Mouse (Mus musculus): ENCODE results near the gene Lmx1a. TPM values are rescaled to one million over a fixed set of nuclear protein-coding genes. Genes with fewer than 3 reads are reported as not detected.

Lmx1a gene
- total RNA-seq, 2 experiments from 2014 or later, result not detected

- intact Hi-C loops (cut with DNase I), result no loop called here
- DNase-seq (ENCODE audit: low spot score), result no peak
Observed at GRCm38 (mm10) chr1:167692683-167693045, 3.6 kb downstream of the Lmx1a start.

GRCm38 (mm10) chr1:167693499-167694240, 4.6 kb downstream of the Lmx1a start:
- no peak for DNase-seq (ENCODE audit: low spot score)
- intact Hi-C loops (cut with DNase I), result no loop called here

DNA sequence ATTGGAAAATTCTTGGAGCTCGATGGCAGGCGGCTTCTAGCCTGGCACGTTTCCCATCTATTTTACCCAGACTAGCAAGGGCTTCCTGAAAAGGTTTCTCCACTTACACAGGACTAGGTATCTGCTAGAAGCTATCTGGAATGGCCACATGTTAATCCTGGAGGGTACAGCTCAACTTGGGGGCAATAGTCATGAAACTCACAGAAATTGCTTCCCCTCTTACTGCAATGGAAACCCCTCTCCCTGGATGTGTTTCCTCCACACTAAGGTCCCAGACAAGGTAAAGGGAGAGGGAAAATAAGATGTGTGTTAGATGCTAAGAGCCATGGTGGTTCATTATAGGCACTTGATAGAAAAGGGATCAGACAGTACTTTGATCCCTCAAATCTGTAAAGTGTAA, 5.7 kb downstream of the Lmx1a start:
- intact Hi-C loops (cut with DNase I), result no loop called here
- no peak for DNase-seq (ENCODE audit: low spot score)

GRCm38 (mm10) chr1:167695910-167696459, 6.9 kb downstream of the Lmx1a start:
- intact Hi-C loops (cut with DNase I), result no loop called here
- no peak for DNase-seq (ENCODE audit: low spot score)

DNA sequence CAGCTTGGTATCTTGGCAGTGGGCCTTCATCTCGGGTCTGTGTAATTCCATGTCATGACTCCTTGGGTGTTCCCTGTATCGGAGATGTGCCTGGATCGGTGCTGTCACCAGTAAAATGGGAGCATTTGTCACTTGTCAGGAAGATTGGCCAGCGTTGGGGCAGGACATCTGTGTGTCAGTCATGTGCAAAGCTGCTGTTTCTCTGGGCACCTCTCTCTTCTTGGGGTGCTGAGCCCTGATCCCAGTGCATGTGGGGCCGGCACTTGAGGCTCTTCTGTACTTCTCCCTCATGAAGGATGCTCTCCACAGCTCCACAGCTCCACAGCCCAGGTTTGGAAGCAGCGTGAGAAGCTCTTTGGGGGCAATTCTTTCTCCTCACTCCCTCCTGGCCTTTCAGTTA, 10.7 kb downstream of the Lmx1a start:
- DNase-seq (ENCODE audit: low spot score), result no peak
- intact Hi-C loops (cut with DNase I), result no loop called here

GRCm38 (mm10) chr1:167700221-167700620, 11.2 kb downstream of the Lmx1a start:
- intact Hi-C loops (cut with DNase I), result no loop called here
- no peak for DNase-seq (ENCODE audit: low spot score)

- DNase-seq (ENCODE audit: low spot score), result no peak
- intact Hi-C loops (cut with DNase I), result no loop called here
Observed at GRCm38 (mm10) chr1:167705527-167705926, 16.5 kb downstream of the Lmx1a start.

DNA sequence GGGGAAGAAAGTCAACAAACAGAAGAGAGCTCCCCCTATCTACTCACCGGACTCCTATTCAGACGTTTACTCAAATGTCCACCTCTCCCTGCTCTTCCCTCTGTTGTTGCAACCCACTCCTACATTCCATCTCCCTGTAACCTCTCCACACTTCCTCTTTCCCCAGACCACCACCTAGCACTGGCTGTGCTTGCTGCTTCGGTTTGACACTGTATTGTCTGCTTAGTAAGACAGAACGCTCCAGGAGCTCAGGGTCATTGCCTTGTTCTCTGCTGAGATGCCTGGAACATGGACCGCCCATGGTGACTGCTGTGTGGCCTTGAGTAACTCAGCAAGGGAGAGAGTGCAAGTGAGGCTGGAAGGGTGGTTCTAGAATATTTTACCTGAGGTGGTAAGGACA, 19.7 kb downstream of the Lmx1a start:
- DNase-seq (ENCODE audit: low spot score), result no peak
- intact Hi-C loops (cut with DNase I), result no loop called here

DNA sequence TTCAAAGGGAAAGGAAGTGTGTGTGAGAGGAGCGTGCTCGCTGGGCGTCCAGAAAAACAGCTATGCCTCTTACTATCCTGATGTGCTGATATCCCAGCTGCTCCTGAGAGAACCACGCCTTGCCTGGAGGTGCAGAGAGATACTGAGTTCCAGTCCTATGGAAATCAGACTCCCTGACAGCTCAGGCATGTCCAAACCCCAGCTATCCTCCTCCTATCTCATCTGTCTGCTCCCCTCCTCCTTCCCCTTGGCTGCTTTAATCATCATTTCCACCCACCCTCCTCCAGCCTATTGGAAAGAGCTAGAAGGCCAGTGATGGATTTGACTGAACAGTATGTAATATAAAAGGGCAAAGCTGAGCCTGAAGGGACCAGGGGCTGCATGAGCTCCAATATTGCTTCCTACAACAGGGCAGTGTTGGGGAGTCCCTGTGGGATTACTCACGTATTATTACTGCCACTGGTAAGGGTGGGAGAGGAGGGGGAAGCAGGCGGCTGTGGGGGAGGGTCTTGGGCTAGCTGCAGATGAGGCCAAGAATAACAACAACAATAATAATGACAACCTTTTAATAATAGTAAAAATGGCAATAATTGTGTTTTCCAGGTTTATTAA, 26.8 kb downstream of the Lmx1a start:
- DNase-seq (ENCODE audit: low spot score), result no peak
- intact Hi-C loops (cut with DNase I), result no loop called here

GRCm38 (mm10) chr1:167734471-167734870, 45.4 kb downstream of the Lmx1a start:
- DNase-seq (ENCODE audit: low spot score), result no peak
- intact Hi-C loops (cut with DNase I), result no loop called here

DNA sequence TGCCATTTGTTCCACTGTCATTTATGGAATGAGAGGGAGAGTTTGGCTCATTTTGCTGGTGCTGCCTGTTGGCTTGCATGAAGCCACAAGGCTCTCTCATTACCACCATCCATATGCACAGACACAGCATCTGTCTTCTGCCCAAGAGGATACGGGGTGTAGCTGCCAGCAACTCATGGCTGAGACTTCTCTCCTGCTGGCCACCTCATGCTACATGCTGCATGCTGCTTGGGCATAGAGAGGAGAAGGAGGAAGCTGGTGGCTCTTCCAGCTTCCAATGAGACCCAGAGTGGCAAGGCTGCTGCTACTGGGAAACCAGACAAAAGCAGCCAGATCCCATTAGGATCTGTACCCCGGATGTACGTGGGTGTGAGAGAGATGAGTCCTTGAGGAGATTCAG, 47.8 kb downstream of the Lmx1a start:
- DNase-seq (ENCODE audit: low spot score), result no peak

DNA sequence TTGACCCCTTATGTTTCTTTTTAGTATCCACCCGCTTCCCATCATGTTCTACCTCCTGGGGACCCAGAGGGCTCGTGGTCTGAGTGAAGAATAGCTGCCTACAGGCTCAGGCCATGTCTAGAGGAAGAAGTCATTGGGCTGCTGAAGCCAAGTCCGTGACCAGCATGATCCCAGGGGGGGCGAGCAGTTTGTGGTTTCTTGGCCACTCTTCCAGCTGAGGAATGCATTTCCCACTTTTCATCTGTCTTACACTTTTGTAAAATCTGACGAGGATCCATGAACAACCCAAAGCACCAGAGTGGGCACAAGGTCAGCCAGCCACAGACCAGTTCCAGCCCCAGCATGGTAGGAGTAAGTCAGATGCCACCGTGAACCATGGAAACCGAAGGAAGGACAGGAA, 50.2 kb downstream of the Lmx1a start:
- DNase-seq (ENCODE audit: low spot score), result no peak

More for the DNA sequence above, 47.8 kb downstream of the Lmx1a start:
- intact Hi-C loops (cut with DNase I), result no loop called here

GRCm38 (mm10) chr1:167746676-167747075, 57.6 kb downstream of the Lmx1a start:
- intact Hi-C loops (cut with DNase I), result no loop called here
- no peak for DNase-seq (ENCODE audit: low spot score)

More for the DNA sequence above, 50.2 kb downstream of the Lmx1a start:
- intact Hi-C loops (cut with DNase I), result no loop called here

DNA sequence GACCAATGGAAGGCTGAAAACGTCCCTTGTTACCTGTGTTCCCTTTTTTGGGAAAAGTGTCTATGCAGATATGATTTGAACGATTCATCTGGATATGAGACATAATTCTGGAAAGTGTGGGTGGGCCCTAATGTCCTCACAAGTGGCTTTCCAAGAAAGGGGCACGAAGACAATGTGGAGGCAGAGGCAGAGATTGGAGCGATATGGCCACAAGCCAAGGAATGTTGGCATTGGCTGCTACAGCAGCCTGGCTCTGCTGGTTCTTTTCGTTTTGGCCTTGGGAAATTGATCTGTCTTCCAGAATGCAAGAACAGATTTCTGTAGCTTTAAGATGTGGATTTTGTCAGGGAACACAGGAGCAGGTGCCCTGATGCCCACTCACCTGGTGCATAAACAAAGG, 63.6 kb downstream of the Lmx1a start:
- no peak for DNase-seq (ENCODE audit: low spot score)
- intact Hi-C loops (cut with DNase I), result no loop called here

GRCm38 (mm10) chr1:167754085-167754484, 65.0 kb downstream of the Lmx1a start:
- intact Hi-C loops (cut with DNase I), result no loop called here
- DNase-seq (ENCODE audit: low spot score), result no peak

DNA sequence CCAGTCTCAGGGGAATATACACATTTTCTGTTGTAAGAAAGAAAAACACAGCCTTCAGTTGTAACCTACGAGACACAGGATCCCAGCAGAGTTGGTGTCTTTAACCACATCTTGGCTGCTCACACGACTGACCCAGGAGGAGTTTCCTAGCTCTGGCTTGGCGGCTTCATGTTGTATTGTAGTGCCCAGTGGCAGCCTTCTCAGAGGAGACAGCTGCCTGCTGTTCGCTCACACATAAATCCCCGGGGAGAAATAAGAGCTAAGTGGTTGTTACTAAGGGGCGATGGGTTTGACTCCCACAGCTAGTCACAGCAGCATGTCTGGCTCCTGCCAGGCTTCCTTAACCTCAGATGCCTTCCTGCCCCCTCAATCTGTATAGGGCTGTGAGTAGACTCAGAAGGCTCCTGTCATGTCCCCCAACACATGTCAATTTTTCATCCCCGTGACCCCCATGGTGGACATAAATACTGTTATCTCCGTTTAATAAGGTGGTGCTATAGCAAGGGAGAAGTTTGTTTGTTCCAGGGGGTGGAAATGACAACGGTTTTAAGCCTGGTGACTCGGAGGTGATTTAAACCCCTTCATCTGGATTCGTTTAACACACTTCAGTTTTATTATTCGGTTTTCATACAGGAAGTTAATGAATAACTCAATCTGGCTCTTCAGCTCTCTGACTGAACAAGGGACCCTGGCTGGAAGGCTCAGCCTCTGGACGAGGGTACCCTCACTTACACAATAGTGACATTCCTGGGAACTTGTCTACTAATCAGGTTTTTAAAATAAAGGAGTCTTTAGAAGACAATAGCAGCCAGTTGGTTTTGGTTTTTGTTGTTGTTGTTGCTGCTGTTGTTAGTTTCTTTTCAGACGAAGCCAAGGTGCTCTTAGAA, 65.8 kb downstream of the Lmx1a start:
- no peak for DNase-seq (ENCODE audit: low spot score)
- intact Hi-C loops (cut with DNase I), result no loop called here

GRCm38 (mm10) chr1:167758208-167758607, 69.2 kb downstream of the Lmx1a start:
- no peak for DNase-seq (ENCODE audit: low spot score)
- intact Hi-C loops (cut with DNase I), result no loop called here

DNA sequence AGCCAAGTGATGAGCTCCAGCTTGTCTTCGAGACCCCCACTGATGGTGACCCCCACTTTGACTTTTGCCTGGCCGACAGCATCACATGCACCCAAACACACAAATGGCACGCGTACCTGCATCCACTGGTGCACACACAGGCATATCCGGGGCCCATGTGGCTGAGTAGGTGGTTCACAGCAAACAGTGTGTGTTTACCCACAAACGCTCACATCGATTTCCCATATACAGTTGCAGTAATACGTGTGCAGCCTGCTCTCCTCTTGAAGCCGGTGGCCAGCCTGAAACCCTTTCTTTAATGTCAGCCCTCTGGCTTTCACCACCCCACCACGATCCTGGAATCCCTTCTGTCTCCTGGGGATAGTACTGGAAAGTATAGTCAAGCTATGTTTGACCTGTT, 71.3 kb downstream of the Lmx1a start:
- intact Hi-C loops (cut with DNase I), result no loop called here

GRCm38 (mm10) chr1:167761785-167762223, 72.8 kb downstream of the Lmx1a start:
- DNase-seq (ENCODE audit: low spot score), result no peak
- intact Hi-C loops (cut with DNase I), result no loop called here

More for the DNA sequence above, 71.3 kb downstream of the Lmx1a start:
- DNase-seq (ENCODE audit: low spot score), result no peak

DNA sequence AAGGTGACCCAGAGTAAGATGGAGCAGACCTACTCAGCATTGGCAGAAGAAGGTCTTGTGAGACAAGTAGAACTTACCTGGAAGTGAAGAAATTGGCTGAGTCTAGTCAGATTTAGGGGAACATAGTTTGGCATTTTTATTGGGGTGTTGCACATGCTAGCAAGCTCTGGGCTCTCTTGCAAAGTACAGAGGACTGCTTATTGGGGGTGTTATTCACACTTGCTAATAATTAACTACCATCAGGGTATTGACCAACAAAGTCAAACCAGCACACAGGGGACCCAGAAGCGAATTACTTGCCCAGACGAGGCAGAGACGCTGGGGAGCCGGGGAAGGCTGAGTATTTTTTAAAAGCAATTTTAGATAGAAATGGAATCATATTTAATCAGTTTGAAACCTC, 77.6 kb downstream of the Lmx1a start:
- no peak for DNase-seq (ENCODE audit: low spot score)
- intact Hi-C loops (cut with DNase I), result no loop called here

DNA sequence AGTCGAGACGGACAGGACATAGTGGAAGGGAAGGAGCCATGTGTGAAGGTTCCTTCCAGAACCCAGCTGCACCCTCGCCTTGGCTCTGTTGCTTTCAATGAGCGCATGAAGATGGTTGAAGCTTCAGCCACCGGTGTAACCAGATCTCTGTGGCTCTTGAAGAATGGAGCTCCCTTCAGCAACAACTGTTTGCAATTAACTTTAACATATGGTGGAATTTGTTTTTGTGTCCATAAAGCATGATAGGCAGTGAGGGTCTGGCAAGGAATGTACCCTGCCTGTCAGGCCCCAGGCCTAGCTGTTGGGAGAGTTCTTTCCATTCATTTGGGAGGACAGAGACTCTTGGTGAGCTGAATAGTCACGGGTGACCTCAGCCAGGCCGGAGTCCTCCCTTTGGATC, 81.4 kb downstream of the Lmx1a start:
- no peak for DNase-seq (ENCODE audit: low spot score)
- intact Hi-C loops (cut with DNase I), result no loop called here

All from heart, postnatal 25 days (tissue).